Mouse (Mus musculus): ENCODE measurements around the gene Npas3. TPM values are rescaled to one million over a fixed set of nuclear protein-coding genes. Genes with fewer than 3 reads are reported as not detected.

Gene Npas3
- total RNA-seq, 1 experiment from 2014 or later = 1.6 TPM

GRCm38 (mm10) chr12:53802381-53802780, 553.9 kb downstream of the Npas3 start:
- no peak for DNase-seq

DNA sequence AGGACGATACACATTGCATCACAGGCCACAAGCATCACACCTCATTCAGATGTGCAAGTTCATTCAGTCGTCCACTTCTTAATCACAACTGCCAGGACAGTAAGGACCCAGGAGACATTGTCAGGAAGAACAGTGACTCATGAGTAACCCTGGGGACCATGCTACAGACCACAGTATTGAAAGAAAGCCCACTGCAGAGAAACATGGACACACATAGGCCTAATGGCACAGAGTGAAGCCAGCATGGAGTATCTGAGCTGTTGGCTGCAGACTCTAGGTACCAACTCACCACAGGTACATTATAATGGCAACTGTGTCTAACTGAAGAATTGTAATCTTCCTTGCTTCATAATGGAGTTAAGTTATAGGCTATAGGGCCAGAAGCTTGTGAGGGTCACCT, 561.6 kb downstream of the Npas3 start:
- DNase-seq = no peak

- DNase-seq = no peak
Measured at GRCm38 (mm10) chr12:53814291-53814690, 565.8 kb downstream of the Npas3 start.

- no peak for DNase-seq
Measured at GRCm38 (mm10) chr12:53819982-53820381, 571.5 kb downstream of the Npas3 start.

- no peak for DNase-seq
Measured at GRCm38 (mm10) chr12:53822881-53823280, 574.4 kb downstream of the Npas3 start.

GRCm38 (mm10) chr12:53825251-53825650, 576.8 kb downstream of the Npas3 start:
- DNase-seq = no peak

- DNase-seq = peak; percentile 22
Measured at GRCm38 (mm10) chr12:53825898-53826605, 577.6 kb downstream of the Npas3 start.

DNA sequence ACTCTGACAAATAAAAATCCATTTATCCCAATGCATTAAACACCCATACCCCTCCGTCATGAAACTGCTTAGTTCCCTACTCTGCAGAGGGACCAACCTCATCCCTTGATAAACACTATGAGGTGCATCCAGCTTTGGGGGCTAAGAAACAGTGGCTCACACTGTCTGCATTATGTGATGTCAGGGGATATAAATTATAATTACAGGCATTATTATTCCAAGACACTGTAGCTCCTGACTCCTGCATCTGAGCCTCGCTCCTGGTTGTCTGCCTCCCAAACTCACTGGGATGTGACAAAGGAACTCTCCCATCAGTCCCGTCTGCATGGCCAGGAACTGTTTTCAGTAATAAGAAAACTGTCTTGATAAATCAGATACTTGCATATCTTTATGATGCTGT, 578.3 kb downstream of the Npas3 start:
- no peak for DNase-seq

DNA sequence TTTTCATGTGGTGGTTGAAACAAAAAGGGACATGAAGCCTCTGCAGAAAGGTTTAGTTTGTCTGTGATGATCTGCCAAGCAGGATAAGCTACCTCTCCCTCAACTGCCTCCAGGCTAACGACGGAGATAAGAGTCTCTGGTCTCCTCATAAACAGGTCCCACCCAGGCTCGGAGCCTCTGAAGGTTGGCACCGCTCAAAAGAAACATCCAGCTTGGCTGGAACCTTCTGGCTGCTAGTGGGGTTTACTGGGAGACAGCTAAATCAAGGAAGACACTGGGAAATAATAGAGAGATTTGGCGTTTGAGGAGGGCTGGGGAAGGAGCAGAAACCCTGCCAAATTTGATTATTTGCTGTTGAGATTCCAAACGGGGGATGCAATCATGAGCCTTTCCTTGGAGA, 584.1 kb downstream of the Npas3 start:
- no peak for DNase-seq

DNA sequence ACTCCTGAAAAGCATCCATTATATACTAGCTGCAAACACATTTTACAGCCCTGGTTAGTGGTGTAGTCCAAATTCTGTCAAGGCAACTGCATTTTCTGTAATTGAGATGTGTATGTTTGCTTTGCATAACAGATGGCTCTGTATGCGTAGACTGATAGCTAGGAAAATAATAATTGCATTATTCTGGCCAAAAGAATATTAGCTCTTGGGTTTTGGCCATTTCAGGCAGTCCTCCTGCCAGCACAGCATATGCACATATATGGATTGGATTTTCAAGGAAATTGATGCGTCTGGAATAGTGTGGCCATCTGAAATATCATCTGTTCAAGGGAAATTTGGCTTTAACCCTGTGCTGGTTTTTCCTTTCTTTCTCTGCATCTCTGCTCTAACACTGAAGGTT, 584.9 kb downstream of the Npas3 start:
- DNase-seq = no peak

DNA sequence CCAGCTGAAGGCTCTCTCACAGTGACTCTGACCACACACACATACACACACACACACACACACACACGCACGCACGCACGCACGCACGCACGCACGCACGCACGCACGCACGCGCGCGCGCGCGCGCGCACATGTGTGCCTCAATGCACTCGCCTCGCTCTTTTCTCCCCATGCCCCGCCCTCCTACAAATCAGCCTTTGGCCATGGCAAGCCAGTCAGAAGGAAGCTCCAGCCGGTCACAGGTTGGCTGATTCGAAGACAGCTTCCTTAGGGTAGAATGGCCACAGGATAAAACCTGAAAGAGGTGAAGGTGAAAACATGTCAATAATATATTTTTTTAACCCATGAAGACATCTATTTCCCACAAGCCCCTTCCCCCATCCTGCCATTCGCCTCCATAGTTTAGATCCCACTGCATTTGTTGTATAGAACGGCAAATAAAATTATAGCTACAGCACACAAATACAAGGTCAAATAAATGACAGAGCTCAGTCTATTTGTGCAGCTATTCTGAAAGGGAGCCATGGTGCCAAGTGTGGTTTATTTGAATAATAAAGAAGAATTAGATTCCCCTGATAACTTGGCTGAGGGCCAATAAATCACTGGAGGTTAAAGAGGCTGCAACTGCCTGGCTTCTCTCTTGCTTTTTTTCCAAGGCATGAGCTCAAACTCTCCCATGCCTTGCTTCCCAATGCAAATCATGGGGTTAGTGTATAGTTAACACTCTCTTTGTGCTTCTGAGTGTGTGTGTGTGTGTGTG, 587.7 kb downstream of the Npas3 start:
- DNase-seq = no peak

DNA sequence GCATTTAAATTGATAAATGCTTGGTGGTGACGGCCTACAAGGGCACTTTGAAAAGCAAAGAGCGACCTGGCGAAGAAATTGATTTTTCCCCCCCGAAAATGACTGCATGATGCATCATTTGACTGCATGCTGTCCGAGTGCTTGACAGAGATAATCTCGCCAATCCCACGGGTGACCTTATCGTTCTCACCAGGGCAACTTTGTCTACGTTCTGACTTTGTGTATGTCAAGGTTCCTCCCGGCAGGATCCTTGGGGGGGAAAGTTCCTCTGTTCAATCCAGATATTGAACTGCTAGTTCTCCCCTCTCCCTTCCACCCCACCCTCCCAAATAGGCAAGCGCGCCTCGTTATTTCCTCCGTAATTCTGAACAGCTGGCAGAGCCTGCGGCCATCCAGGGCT, 588.9 kb downstream of the Npas3 start:
- DNase-seq = no peak

DNA sequence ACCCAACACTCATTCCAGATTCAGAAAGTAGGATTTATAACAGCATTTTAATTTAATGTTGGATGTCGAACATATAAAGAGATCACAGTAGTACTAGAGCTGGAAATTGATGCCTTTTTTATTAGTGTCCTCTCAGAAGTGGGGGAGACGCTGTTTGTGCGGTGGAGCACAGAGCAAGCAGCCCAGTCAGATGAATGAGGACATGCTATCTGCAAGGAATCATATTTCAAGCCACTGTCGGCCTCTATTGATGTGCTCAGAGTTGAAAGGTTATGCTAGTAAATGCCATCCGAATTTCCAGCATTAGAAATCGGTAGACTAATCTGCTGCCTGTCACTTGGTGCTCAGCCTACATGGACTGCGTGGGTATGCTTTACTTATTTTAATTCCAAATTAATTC, 590.1 kb downstream of the Npas3 start:
- peak; percentile 40 for DNase-seq

GRCm38 (mm10) chr12:53841928-53842671, 593.6 kb downstream of the Npas3 start:
- peak; percentile 74 for DNase-seq

GRCm38 (mm10) chr12:53843626-53844025, 595.1 kb downstream of the Npas3 start:
- peak; percentile 7 for DNase-seq

DNA sequence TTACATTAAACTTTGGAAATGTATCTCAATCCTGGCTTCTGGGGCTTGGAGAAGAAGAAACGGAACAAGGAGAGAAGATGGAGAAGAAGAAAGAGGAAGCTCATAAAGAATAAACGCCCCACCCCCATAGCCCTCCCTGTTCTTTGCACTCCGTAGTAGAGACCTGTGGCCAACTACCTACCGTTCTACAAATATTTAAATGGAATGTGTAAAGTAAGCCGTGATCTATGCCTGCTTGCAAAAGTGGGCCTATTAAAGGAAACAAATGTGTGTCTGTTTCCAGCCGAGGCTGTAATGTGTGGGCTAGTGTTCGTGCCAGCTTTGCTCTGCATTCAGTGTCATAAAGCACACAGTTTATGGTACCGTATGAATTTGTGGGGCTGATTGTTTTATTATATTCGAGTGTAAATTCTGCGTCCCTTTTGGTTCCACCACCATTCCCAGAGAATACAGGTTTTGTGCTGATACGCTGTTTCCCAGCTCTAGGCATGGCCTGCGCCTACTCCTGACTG, 597.7 kb downstream of the Npas3 start:
- no peak for DNase-seq

DNA sequence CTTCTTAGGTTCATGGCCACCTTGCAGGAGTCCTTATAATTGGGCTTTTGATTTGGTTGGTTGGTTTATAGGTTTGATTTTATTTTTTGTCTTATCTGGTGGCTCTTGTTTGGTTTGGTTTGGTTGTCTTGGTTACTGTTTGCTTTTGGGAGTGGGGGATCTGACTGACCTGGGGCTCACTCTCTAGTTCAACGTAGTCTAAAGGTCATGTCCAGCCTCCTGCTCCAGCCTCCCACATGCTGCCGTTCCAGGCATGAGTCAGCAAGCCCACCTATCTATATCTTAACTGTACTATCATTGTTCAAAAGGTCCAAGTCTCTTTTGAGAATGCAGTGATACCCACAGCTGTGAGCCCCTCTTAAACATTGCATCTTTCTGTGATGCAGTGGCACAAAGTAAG, 600.8 kb downstream of the Npas3 start:
- no peak for DNase-seq

DNA sequence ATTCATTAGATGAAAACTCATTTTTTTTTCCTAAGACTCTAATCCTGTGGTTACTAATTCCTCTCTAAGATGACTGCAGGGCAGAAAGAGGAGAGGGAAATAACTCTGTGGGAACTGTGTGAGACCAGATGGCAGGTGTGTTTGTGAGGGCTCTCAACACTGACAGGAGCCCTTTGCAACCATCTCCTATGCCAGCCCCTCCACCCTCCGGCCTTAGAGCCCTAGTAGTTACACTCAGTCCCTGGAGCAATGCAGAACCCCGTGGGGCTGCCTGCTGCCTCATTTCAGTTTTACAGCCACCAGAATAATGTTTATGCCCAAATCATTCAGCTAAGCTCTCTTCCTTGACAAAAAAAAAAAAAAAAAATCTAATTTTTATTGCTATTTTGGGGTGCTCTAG, 604.0 kb downstream of the Npas3 start:
- no peak for DNase-seq

- DNase-seq = no peak
Measured at GRCm38 (mm10) chr12:53860176-53860575, 611.7 kb downstream of the Npas3 start.

DNA sequence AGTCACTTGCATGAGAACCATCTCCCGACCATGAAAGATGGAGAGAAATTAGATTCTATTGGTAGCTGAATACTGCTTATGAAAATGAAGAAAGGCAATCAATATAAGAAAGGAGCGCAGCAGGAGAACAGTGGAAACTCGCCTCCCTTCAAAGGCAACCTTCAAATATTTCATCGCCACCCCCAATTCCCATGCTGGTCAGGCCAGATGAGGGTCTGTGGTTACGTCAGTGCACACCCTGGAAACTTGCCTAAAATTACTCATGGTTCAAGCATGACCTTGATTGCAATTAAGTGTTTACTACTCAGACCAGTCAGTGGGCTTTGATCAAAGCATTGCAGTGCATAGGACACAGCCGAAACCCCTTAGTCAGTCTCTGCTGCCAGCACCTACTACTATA, 613.8 kb downstream of the Npas3 start:
- DNase-seq = no peak

- DNase-seq = peak; percentile 68
Measured at GRCm38 (mm10) chr12:53864436-53865136, 616.1 kb downstream of the Npas3 start.

GRCm38 (mm10) chr12:53865691-53866090, 617.2 kb downstream of the Npas3 start:
- DNase-seq = no peak
